Mouse (Mus musculus): ENCODE data around the gene Prl2c2.
"Not testable (repeated sequence)": the region's sequence is repeated elsewhere in the genome, so short reads cannot be mapped to it uniquely, and the experiment has no call there.

The Prl2c2 gene

DNA sequence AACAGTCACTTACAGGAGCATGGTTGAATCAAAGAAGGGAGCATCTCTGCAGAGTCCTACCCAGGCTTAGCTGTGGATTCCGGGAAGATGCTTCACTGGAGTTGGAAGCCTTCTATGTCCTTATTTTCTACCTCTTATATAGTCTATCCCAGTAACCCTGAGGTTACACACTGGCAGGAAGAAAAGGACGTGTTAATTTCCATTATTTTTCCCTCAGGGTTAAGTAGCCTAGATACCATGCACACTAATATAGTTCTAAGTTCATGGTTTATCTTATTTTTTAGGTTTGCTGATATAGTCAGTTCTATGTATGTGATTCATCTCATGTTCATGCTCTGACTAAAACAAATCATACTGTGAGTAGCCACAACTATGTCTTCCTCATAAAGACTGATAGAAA lies at the start of gene Prl2c2:
Gene Prl2c2, minus strand, starts transcription at position 101 of the 400 bp plus-strand sequence.
- not testable (repeated sequence) for DNase-seq (ENCODE audit: low spot score)

DNA sequence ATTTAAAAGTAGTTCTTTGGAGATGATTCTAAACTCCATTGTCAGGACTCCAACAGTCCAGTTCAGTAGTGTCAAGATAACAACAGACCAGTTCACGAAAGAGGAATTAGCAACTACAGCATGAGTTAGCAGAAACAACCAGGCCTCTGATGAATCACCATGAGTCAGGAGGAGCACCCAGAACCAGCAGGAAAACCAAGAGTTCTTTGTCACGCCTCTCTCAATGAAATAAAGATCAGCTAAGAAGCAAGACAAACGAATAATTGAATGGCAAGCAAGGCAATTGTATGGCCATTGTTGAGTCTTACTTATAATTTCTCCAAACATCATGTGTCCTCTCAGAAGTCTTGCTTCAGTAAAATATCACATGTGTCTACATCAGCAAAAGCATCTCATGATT lies 20.7 kb upstream of the Prl2c2 start:
- DNase-seq (ENCODE audit: low spot score): not testable (repeated sequence)

GRCm38 (mm10) chr13:13013993-13014549 lies 8.9 kb upstream of the Prl2c2 start:
- DNase-seq (ENCODE audit: low spot score): not testable (repeated sequence)

Measured in spleen, adult 12 weeks (tissue).